Mouse (Mus musculus) frontal cortex, adult (tissue): Measurements from ENCODE around the gene Cyp2d34.

Source experiments
- ATAC-seq: cut with Nextera tagmentation; 2 replicates; pipeline ENCODE4 v1.9.2; 2017; ENCODE audit warnings: mild to moderate bottlenecking, moderate library complexity, mixed read lengths; ENCODE audit not compliant: low TSS enrichment

Cyp2d34 gene

DNA sequence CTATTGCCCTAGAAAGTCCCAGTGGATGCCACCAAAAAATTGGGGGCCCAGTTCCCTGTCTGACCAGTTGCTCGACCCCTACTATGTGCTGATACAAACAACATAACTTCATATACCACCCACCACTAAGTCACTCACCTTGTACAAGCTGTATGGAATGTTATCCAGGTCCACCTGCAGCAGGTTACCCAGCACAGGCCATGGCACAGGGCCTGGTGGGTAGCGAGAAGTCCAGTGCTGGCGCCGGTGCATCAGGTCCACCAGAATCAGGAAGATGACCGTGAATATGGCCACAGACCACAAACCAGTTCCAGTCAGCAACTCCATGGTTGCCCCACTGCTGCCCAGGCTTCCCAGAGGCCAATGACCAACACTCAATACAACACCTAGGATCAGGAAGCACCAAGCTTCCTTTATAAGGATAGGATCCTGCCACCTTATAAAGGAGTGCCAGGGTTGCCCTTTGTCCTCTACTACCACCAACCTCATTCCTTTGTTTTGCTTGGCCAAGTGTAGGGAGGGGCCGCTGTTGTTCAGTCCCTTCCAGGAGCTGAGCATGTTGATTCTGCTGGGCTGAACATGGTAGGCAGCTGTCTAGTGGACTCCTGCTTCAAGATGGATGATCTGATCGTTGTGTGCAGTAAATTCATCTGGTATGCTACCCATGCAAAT, at the start of gene Cyp2d34:
Gene Cyp2d34, minus strand, starts transcription at position 416 of the 672 bp plus-strand sequence.
- ATAC-seq, result no peak

GRCm38 (mm10) chr15:82656346-82656745, 35.6 kb upstream of the Cyp2d34 start:
- ATAC-seq, result no peak

DNA sequence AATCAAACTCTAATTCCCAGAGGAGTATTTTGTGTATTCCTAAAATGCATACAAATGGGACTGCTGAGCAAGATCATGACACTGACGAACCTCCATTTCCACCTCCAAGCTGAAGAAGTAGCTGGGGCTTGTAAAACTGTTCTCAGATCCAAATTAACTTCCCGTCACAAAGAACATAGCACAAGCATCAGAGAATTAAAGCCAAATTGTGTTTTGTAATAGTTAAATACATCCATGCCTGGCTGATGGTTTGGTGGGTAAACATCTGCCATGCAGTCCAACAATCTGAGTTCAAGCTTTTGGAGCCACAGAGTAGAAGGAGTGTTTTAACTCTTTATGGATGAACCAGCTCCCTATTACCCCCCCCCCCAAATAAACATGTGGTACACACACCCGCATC, 23.6 kb upstream of the Cyp2d34 start:
- no peak for ATAC-seq

DNA sequence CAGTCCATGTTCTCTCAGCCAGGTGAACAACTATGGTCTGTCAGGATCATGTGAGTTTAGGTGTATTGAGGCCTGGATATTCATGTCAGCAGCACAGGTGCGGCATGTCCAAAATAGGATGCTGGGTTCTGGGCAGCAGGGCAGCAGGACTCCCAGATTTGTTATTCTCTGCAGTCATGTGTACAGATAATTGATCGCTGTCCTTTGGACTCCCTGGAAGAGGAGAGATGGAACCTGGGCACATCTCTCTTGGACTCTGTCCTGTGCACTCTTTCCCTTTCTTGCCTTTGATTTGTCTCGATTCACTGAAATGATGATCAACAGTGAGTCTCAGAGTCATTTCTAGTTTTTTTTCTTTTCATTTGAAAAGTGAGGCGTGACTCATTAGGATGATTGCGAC, 23.0 kb upstream of the Cyp2d34 start:
- no peak for ATAC-seq

GRCm38 (mm10) chr15:82642771-82643170, 22.0 kb upstream of the Cyp2d34 start:
- no peak for ATAC-seq

- no peak for ATAC-seq
Observed at GRCm38 (mm10) chr15:82641921-82642320, 21.2 kb upstream of the Cyp2d34 start.

- no peak for ATAC-seq
Observed at GRCm38 (mm10) chr15:82641390-82641789, 20.6 kb upstream of the Cyp2d34 start.

GRCm38 (mm10) chr15:82640201-82640600, 19.5 kb upstream of the Cyp2d34 start:
- no peak for ATAC-seq

- ATAC-seq, result no peak
Observed at GRCm38 (mm10) chr15:82637130-82638075, 16.7 kb upstream of the Cyp2d34 start.

- no peak for ATAC-seq
Observed at GRCm38 (mm10) chr15:82634976-82635375, 14.2 kb upstream of the Cyp2d34 start.

- ATAC-seq, result no peak
Observed at GRCm38 (mm10) chr15:82621993-82622392, 1.2 kb upstream of the Cyp2d34 start.

DNA sequence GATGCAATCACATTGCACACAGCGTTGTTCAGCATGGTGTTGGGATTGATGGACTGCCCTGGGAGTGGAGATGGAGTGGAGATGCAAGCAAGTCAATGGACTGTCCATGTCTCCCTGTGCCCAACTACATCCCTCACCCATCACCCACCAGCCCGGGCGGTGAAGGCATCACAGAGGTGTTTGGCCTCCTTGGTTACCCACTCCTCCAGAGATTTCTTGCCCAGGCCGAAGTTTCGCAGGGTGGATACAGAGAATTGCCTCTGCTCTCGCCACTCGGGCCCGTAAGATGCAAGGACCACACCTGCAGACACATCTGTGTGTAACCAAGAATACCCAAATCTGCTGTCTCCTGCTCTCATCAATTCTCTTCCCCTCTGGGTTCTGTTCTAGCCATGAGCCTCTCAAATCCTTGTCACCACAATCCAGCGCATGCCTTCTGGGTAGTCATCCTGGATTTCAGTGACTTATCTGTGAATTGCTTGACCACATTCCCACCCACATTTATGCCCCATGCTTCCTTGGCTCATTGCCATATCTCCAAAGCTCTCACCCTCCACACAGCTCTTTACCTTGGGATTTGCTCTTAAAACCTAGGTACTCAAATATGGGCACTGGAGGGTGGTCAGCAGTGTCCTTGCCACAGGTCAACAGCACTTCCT, 2.3 kb downstream of the Cyp2d34 start:
- ATAC-seq, result no peak

GRCm38 (mm10) chr15:82582621-82583020, 38.1 kb downstream of the Cyp2d34 start:
- ATAC-seq, result no peak

GRCm38 (mm10) chr15:82579071-82579470, 41.7 kb downstream of the Cyp2d34 start:
- no peak for ATAC-seq

- no peak for ATAC-seq
Observed at GRCm38 (mm10) chr15:82572856-82573255, 47.9 kb downstream of the Cyp2d34 start.
